Mouse (Mus musculus) midbrain, embryonic 14.5 days (tissue): Measurements from ENCODE around the gene Atg10. TPM values are rescaled to one million over a fixed set of nuclear protein-coding genes. Genes with fewer than 3 reads are reported as not detected.
A peak's percentile ranks its signal among the peaks of the same experiment; 100 is the strongest.

Experiments used
- ATAC-seq: fragments of 200-750 bp; cut with Nextera tagmentation; 2 replicates; pipeline ENCODE4 v1.8.0; 2017; ENCODE audit warnings: moderate number of reproducible peaks, moderate library complexity; ENCODE audit not compliant: low FRiP score, low TSS enrichment
- DNase-seq: peaks from one replicate; pipeline ENCODE4 v3.0.0-alpha.2; 2015
- H3K27ac ChIP-seq: fragments of 300-500 bp; sonication (generic); replicated peaks from 2 replicates; pipeline ENCODE4 v1.5.1; 2014; ENCODE audit warnings: mild to moderate bottlenecking, low read depth, low read length, moderate library complexity
- H3K27me3 ChIP-seq: fragments of 300-500 bp; sonication (generic); 2 replicates; pipeline ENCODE4 v1.6.1; 2014; ENCODE audit warnings: low read length, control low read depth, mixed read lengths; ENCODE audit not compliant: control insufficient read depth, insufficient read depth
- H3K36me3 ChIP-seq: fragments of 300-500 bp; sonication (generic); 2 replicates; pipeline ENCODE4 v1.6.1; 2014; ENCODE audit warnings: low read length, control low read depth; ENCODE audit not compliant: control insufficient read depth, insufficient read depth
- H3K4me1 ChIP-seq: fragments of 300-500 bp; sonication (generic); 2 replicates; pipeline ENCODE4 v1.6.1; 2014; ENCODE audit warnings: mild to moderate bottlenecking, antibody characterized with exemption, low read length, control low read depth; ENCODE audit not compliant: control insufficient read depth, insufficient read depth
- H3K4me2 ChIP-seq: fragments of 300-500 bp; sonication (generic); 2 replicates; pipeline ENCODE4 v1.6.1; 2014; ENCODE audit warnings: mild to moderate bottlenecking, low read length, moderate library complexity
- H3K4me3 ChIP-seq: fragments of 300-500 bp; sonication (generic); replicated peaks from 2 replicates; pipeline ENCODE4 v1.5.1; 2014; ENCODE audit warnings: low read depth, low read length
- H3K9ac ChIP-seq: fragments of 300-500 bp; sonication (generic); replicated peaks from 2 replicates; pipeline ENCODE4 v1.6.1; 2014; ENCODE audit warnings: mild to moderate bottlenecking, low read length, moderate library complexity
- H3K9me3 ChIP-seq: fragments of 300-500 bp; sonication (generic); 2 replicates; pipeline ENCODE4 v1.6.1; 2016; ENCODE audit warnings: low read length, control low read depth, mixed read lengths; ENCODE audit not compliant: control insufficient read depth
- WGBS: fragments of 180-500 bp; shearing (Covaris S2); extraction: QIAGEN DNeasy Blood & Tissue Kit; methylation state at CpG from one replicate; pipeline ENCODE4 v1.1.7; 2014; 5-methylcytosine and 5-hydroxymethylcytosine counted together
- polyA plus RNA-seq: library from polyadenylated mRNA; unstranded; fragments of >200 nt; fragmentation: Nextera tagmentation; extraction: Ambion mirVana; gene quantifications from 2 replicates; pipeline ENCODE4 v1.2.1, GENCODE M21; 2014

The Atg10 gene
- polyA plus RNA-seq, 1 experiment from 2014 or later = 14.5 TPM

DNA sequence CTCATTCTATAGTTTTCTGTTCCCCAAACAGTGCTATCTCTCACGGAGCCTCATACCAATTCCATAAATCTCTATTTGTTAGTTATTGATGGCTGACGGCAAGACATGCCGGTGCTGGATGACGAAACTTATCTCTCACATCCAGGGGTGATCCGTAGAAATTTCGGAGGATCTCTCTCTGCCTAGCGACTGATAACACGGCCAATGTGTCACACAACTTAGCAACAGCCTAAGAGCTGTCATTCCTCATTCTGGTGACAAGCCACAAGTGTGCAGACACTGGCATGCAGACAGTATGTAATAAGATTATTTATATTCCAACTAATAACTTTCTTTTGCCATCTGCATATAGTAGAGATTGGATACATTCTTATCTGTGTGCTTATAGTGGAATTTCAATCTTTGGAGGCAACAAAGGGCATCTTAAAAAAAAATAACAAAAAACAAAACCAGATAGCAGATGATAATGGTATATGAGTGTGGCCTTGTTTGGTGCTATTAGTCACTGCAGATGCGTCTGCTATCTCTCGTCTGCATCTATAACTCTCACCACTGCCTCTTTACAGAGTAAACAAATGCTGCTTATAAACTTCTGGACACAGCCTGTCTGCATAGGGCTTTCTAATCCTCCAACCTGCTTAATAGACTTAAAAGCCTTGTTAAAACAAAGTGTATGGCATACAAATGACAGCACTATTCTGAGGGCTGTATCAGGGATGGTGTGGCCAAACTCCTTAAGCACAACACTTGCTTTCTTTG lies 253.3 kb downstream of the Atg10 start:
- WGBS = 79% methylated on average over 10 of the region's 10 CpGs
- no peak for DNase-seq
- H3K4me1 ChIP-seq = peaks cover 7% of the 10 kb centered on the region

DNA sequence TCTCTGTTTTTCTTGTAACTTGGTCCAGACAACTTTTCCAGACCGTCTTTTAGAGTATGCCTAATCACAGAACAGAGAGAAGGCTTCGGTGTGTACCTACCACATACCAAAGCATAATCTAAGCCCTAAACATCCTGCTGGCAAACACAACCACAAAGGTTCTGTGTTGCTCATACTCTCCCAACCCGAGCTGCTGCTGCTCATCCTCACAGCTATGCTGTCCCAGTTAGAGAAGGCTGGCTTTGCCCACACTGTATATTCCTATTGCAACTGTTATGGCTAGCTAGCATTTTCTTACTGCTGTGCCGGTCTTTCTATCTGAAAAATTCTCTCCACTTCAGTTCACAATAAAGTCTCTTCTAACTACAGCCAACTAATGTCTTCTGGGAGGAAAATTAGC lies 254.8 kb downstream of the Atg10 start:
- Histone ChIP-seq H3K27me3 (no peaks in the 10 kb centered on the region), H3K9me3 (no peaks in the 10 kb centered on the region), H3K36me3 (no peaks in the 10 kb centered on the region), H3K4me2 (no peak overlapping the region), H3K27ac (no peak overlapping the region), H3K4me1 (peaks cover 7% of the 10 kb centered on the region), H3K4me3 (no peak overlapping the region), H3K9ac (no peak overlapping the region)
- no peak for DNase-seq
- no peak for ATAC-seq
- WGBS = 80% methylated on average over 4 of the region's 4 CpGs

More for the DNA sequence above, 253.3 kb downstream of the Atg10 start:
- H3K9ac ChIP-seq = no peak overlapping the region
- no peak overlapping the region for H3K4me3 ChIP-seq
- no peaks in the 10 kb centered on the region for H3K27me3 ChIP-seq
- no peak overlapping the region for H3K27ac ChIP-seq
- H3K36me3 ChIP-seq = no peaks in the 10 kb centered on the region
- no peak overlapping the region for H3K4me2 ChIP-seq
- H3K9me3 ChIP-seq = no peaks in the 10 kb centered on the region
- no peak for ATAC-seq

DNA sequence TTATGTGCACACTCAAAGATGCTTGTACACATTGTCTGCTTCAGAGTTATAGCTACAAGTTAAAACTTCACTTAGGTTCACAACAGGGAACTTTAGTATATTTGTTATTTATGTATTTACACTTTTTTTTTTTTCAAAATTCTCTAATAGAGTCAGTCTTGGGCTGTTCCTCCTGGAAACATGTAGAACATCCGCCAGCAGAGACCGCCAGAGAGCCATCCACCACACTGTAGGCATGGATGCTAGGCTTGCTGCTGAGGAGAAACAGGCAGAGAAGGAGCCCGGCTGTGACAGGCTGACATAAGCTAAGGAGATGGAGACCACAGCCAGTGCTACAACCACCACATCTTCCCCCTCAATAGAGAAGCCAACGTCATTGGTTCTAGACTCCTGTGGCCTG lies 256.3 kb downstream of the Atg10 start:
- H3K4me1 ChIP-seq = 0 out of 2 replicates have a peak, but pooled peaks cover 3% of the 10 kb centered on the region
- no peak overlapping the region for H3K4me2 ChIP-seq
- H3K9me3 ChIP-seq = no peaks in the 10 kb centered on the region
- H3K9ac ChIP-seq = no peak overlapping the region
- no peaks in the 10 kb centered on the region for H3K36me3 ChIP-seq
- WGBS = 3% methylated on average over 4 of the region's 4 CpGs
- ATAC-seq = peak; percentile 88
- H3K4me3 ChIP-seq = no peak overlapping the region
- no peaks in the 10 kb centered on the region for H3K27me3 ChIP-seq
- no peak overlapping the region for H3K27ac ChIP-seq
- peak; percentile 90 for DNase-seq

DNA sequence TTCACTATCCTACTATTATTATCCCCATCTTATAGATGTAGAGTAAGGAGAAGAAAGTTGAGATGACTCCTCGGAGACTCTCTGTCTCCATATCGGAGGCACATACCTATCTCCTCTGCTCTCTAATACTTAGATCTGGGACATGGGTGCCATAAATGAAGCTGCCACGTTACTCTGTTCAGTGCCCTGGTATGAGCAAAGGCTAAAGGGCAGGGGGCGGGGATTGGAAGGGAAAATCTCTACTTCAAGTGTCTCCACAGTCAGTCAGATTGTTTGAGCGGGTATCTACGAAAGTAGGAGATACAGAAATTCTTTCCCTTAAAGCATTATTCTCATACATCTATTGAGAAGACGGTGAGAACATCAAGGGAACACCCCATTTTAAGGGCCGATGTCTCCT lies 257.8 kb downstream of the Atg10 start:
- Histone ChIP-seq H3K4me2 (no peak overlapping the region), H3K9me3 (no peaks in the 10 kb centered on the region), H3K4me3 (no peak overlapping the region), H3K27ac (no peak overlapping the region), H3K36me3 (no peaks in the 10 kb centered on the region), H3K4me1 (0 out of 2 replicates have a peak, but pooled peaks cover 3% of the 10 kb centered on the region), H3K9ac (no peak overlapping the region), H3K27me3 (no peaks in the 10 kb centered on the region)
- DNase-seq (no peak), ATAC-seq (no peak)
- 86% methylated on average over 8 of the region's 8 CpGs for WGBS

DNA sequence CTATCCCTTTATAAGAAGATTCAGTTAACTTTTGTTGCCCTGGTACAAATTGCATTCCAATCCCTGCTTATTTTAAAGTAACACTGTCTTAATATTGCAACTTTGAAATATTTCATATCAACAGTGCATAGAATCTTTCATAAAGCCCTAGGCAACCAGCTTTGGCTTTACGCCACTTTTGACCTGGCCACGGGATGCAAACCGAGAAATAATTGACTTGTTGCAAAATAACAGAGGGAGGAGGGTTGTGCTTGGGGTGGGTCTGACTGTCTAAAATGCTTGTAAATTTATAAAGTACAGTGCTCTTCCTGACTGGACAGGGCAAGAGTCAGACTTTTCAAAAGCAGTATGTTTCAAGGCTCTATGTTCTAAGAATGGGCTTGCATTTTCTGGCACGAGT lies 259.3 kb downstream of the Atg10 start:
- H3K36me3 ChIP-seq = no peaks in the 10 kb centered on the region
- no peak overlapping the region for H3K4me2 ChIP-seq
- no peak overlapping the region for H3K9ac ChIP-seq
- H3K27me3 ChIP-seq = no peaks in the 10 kb centered on the region
- no peaks in the 10 kb centered on the region for H3K4me1 ChIP-seq
- no peaks in the 10 kb centered on the region for H3K9me3 ChIP-seq
- ATAC-seq (no peak), DNase-seq (no peak)
- WGBS = 82% methylated on average over 4 of the region's 4 CpGs
- H3K4me3 ChIP-seq = no peak overlapping the region
- H3K27ac ChIP-seq = no peak overlapping the region

DNA sequence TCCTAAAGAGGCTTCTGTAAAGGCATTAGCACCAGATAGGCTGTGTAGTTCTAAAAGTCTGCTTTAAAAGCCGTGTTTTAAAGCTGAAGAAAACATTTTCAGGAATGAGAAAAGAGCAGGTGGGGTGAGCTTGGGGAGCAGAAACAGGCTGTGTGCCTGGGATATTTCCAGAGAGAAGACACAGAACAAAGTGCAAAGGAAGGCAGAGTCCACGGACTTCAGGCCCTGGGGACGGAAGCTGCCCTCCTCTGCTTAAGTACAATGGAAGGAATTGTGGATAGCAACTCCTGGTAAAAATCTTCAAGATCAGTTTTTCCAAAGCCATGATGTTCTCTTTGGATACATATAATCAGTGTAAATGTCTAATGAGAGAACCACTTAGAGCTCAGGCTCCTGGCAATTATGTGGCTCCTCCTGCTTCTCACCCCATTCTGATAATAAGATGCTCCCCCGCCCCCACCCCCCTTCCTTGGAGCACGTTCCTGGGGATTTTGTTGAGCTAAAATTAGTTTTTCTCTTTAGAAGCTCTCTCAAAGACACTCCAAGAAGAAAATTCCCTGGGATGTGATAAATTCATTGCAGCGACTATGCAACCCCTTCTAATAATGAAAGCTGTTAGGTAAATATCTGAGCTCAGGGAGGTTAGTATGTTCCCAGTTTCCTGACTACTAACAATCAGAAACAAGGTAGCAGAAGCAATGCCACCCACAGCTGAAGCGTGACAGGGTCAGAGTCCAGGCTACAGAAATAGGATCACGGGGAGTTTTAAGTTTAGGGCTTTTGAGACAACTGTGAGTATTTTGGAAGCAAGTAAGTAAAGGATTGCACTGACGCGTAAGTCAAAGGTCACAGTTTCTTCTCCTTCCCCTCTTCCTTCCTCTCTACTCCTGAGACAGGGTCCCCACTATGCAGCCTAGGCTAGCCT lies 260.7 kb downstream of the Atg10 start:
- H3K9ac ChIP-seq = no peak overlapping the region
- H3K27ac ChIP-seq = no peak overlapping the region
- H3K27me3 ChIP-seq = no peaks in the 10 kb centered on the region
- no peak overlapping the region for H3K4me2 ChIP-seq
- 66% methylated on average over 10 of the region's 10 CpGs for WGBS
- H3K4me3 ChIP-seq = no peak overlapping the region
- no peaks in the 10 kb centered on the region for H3K9me3 ChIP-seq
- ATAC-seq (no peak), DNase-seq (no peak)
- H3K4me1 ChIP-seq = peaks cover 5% of the 10 kb centered on the region; the same call in 1 of the 2 replicates
- no peaks in the 10 kb centered on the region for H3K36me3 ChIP-seq

DNA sequence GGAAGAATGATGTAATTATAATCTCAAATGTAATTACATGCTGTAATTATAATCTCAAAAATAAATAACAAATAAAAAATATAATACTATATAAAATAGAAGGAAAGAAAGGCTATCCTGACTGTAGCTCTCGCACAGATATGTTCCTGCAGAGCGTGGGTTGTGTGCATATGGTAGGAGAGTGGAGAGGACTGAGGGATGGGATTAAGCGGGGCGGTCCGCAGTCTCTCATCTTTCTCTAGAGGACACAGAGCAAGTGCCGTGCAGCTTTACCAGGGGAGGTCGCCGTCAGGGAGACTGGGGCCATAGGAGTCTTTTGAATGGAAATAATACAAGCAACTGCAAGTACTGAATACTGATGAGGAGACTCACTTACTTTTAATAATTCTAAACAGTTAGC lies 263.2 kb downstream of the Atg10 start:
- WGBS = 25% methylated on average over 8 of the region's 8 CpGs
- no peak overlapping the region for H3K9ac ChIP-seq
- ATAC-seq = 0 out of 2 replicates have a peak, but pooled peaks have one; percentile 51
- H3K27ac ChIP-seq = no peak overlapping the region
- H3K27me3 ChIP-seq = no peaks in the 10 kb centered on the region
- H3K4me1 ChIP-seq = peaks cover 5% of the 10 kb centered on the region; the same call in 1 of the 2 replicates
- no peak overlapping the region for H3K4me2 ChIP-seq
- no peak overlapping the region for H3K4me3 ChIP-seq
- no peaks in the 10 kb centered on the region for H3K36me3 ChIP-seq
- DNase-seq = no peak
- H3K9me3 ChIP-seq = peaks cover 4% of the 10 kb centered on the region; the same call in 1 of the 2 replicates

DNA sequence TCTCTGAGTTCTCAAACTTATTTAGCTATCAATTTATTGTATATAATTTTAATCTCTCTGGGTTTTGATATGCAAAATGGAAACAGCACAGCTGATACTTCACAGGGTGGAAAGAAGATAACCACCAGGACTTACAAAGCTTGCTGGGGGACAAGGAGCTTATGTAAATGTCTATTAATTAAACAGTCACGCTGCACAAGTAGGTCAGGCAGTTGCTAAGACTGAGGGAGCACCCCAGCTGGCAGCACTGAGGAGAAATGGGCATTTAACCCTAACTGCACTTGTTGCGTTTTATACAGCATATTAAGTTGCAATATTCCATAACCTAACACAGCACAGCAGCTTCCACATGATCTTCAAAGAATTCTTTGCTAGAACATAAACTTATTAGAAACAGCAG lies 264.9 kb downstream of the Atg10 start:
- no peak overlapping the region for H3K4me3 ChIP-seq
- H3K36me3 ChIP-seq = no peaks in the 10 kb centered on the region
- no peak overlapping the region for H3K27ac ChIP-seq
- ATAC-seq (peak; percentile 71; the same call in 1 of the 2 replicates), DNase-seq (peak; percentile 39)
- WGBS = 22% methylated on average over 2 of the region's 2 CpGs
- no peak overlapping the region for H3K9ac ChIP-seq
- H3K4me2 ChIP-seq = no peak overlapping the region
- H3K9me3 ChIP-seq = peaks cover 4% of the 10 kb centered on the region; the same call in 1 of the 2 replicates
- peaks cover 5% of the 10 kb centered on the region; the same call in 1 of the 2 replicates for H3K4me1 ChIP-seq
- H3K27me3 ChIP-seq = no peaks in the 10 kb centered on the region
